Mouse (Mus musculus) heart, adult 10 weeks (tissue): ENCODE data around the gene Agbl1. TPM values are rescaled to one million over a fixed set of nuclear protein-coding genes. Genes with fewer than 3 reads are reported as not detected.

ENCODE experiments used
- polyA plus RNA-seq: library from polyadenylated mRNA; stranded (reverse); fragments of 350-450 nt; fragmentation: Illumina TruSeq; extraction: RNeasy Lipid Tissue Mini Kit (QIAGEN cat#74804); gene quantifications from one replicate; pipeline ENCODE4 v1.2.3, GENCODE M21; 2014; ENCODE audit warnings: low read depth, low replicate concordance

The Agbl1 gene
- not detected for polyA plus RNA-seq

GRCm38 (mm10) chr7:76229311-76229937 lies at the start of gene Agbl1:
Agbl1 (plus strand) TSS chr7:76229887.

